Mouse (Mus musculus): ENCODE data around the gene Celf6.

The Celf6 gene

GRCm38 (mm10) chr9:59588710-59589671, 11.3 kb downstream of the Celf6 start:
- peak; percentile 88 for DNase-seq

DNA sequence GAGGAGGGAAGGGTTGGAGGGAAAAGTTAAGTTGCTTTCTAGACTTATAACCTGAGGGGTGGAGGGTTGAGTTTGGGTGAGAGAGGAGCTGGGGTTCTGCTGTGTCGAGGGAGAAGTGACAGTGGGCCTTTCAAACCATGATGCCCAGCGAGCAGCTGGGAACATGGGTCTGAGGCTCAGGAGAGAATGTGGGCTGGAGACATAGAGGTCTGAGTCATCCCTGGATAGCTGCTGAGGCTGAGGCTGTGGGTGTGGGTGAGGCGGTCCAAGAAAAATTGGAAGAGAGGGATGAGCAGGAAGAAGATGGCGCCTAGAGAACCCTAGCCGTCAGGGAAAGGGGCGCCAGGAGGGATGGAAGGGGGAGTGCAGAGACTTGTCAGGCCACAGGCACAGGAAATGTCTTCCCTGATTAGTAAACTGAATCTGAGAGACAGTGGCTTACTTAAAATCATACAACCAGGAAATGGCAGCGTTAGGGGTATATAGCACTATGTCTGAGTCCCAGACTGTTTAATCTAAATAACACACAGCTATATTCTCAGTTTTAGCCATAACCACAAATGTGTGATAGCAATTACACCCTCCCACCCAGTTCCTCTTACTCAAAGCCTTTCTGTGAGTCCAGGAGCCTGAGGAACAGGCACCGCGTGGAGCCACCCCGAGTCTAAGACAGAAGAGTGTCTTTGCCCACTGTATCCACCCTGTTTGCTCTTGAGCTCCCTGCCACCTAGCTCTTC, 12.2 kb downstream of the Celf6 start:
- peak; percentile 82 for DNase-seq

GRCm38 (mm10) chr9:59601661-59602060, 23.9 kb downstream of the Celf6 start:
- no peak for DNase-seq

DNA sequence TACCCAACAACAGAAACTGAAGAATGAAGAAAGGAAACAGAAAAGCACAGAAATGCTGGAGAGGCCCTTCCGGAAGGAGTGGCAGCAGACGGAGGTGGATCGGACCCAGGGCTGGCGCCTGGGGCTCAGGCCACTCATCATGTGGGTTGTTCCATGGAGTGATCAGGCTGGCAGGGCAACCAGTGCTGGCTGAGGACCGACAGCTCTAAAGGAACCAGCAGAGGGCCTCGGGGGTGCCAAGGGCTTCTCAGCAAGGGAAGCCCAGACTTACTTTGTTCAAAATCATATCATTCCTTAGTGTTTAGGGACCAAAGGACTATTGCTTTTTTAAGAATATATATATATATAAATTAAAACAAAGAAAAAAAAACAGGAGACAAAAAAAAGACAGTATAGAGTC, 28.2 kb downstream of the Celf6 start:
- DNase-seq: no peak

DNA sequence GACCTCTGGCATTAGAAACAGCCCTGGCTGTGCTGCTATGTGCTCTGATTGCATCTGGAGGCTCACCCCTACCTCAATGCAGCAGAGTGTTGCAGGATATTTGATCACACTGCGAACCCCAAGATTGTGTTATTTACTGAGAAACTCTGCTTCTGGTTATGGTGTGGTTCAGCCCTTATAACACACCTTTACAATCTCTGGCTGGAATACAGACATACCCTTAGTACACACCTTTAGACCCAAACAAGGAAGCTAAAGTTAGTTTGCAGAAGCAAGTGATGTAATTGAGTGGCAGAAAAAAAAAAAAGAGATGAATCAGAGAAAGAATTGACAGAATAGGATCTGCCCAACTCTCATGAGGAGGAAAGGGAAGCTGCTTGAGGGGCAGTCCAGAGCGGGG, 33.2 kb downstream of the Celf6 start:
- DNase-seq: no peak

GRCm38 (mm10) chr9:59615797-59616196, 38.1 kb downstream of the Celf6 start:
- DNase-seq: no peak

GRCm38 (mm10) chr9:59616622-59617306, 39.0 kb downstream of the Celf6 start, which contains the start of gene Parp6:
Gene Parp6, plus strand, starts transcription at chr9:59617284.
- peak; percentile 100 for DNase-seq

DNA sequence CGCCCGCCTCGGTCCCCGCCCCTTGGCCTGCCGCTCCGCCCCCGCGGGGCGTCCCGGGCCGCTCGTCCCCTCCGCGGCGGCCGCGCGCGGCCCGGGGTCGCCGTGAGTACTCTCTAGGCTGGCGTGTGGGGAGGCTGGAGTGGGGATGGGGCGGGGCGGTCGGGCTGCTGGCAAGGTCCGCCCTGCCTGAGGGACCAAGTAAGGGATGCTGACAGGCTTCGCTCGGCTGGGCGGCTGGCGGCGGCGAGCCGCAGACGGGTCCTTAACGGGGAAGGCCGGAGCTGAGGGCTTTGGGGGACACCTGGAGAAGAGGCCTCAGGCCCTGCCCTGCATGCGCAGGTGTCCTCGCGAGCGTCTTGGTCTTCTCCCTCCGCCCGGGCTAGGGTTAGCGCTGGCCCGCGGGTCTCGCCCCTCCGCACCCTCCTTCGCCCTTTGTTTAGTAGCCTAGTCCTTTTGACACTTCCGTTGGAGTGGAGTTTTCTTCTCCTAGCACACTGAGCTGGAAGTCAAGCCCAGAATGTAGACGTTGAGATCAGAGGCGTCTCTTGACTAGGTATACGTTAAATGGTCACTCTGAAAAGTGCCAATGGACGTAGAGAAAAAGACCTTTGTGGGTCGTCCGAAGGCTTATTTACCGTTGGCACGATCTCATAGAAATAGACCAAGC, 39.7 kb downstream of the Celf6 start:
- no peak for DNase-seq

DNA sequence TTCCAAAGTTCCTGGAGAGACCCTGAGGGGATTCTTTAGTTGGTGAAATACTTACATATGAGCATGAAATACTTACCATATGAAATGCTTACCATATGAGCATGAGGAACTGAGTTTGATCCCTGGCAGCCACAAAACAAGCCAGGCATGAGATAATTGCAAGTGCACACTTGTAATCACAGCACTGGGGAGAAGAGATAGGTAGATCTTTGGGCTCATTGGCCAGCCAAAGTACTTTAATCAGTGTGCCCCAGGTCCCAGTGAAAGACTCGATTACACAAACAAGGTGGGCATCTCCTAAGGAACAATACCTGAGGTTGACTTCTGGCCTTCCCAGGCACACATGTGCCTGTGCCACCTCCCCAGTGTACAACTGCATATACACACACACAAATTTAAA, 60.7 kb downstream of the Celf6 start:
- DNase-seq: no peak

- no peak for DNase-seq
Measured at GRCm38 (mm10) chr9:59639936-59640335, 62.2 kb downstream of the Celf6 start.

DNA sequence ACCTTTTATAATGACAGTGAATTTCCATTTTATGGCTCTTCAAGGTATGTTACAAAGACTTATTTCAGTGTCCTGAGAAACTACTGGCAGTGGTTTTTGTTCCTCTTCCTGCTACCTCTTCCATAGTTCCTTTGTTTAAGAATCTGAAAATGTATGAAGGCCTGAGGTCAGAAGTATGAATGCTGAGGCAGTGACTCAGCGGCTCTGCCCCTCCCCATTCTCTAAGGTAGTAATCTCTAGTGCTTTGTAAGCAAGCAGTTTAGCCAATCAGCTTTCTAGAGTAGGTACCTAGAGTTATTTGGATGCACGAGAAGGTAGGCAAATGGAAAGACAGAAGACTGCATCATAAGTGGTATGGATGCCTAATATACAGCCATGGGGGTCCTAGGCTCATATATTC, 63.6 kb downstream of the Celf6 start:
- DNase-seq: no peak

DNA sequence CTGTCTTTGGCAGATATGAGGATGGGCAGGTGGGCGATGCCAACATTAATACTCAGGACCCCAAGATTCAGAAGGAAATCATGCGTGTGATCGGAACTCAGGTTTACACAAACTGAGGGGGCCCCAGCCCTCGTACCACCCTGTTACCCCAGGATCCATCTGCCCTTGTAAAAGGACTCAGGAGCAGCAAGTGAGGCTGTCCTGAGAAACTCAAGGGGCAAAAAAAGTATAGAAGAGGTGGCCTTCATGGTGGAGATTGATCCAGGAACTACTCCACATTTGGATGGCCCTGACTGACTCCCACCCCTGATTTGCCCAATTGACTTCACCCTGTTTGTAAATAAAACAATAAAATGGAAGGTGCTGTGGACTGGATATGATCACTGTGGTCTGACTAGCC, 72.2 kb downstream of the Celf6 start:
- no peak for DNase-seq

DNA sequence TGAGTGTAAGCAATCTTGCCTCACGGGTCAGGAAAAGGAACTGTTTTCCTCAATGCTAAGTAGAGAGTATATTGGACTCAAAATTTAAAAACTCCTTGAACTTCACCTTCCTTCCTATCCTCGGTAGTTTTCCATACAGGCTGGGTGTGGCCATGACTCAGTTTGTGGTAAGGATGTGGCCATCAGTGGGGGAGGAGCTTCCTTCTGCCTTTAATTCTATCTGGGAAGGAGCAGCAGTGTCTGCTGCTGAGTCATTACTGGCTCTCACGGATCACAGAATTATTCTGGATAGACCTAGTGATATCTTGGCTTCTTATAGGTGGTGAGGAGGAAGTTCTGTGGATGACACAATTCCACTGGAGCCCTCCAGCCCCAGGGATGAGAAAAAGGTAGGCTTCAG, 75.7 kb downstream of the Celf6 start:
- peak; percentile 75 for DNase-seq

- DNase-seq: no peak
Measured at GRCm38 (mm10) chr9:59654450-59654983, 76.8 kb downstream of the Celf6 start.

GRCm38 (mm10) chr9:59655958-59656634, 78.4 kb downstream of the Celf6 start, which contains the start of gene Pkm:
Gene Pkm, plus strand, starts transcription at chr9:59656368.
- peak; percentile 97 for DNase-seq
